Mouse (Mus musculus) thymus, adult 2 months (tissue): Measurements from ENCODE around the gene Kcns3. TPM values are rescaled to one million over a fixed set of nuclear protein-coding genes. Genes with fewer than 3 reads are reported as not detected.

Experiments used
- DNase-seq: peaks from one replicate; pipeline ENCODE4 v3.0.0; 2021
- H3K27ac ChIP-seq: fragments of 200-500 bp; 2 replicates; pipeline ENCODE4 v1.5.1; 2012; ENCODE audit warnings: low read length, control low read depth; ENCODE audit not compliant: control insufficient read depth, insufficient read depth
- H3K27me3 ChIP-seq: fragments of 200-500 bp; 2 replicates; pipeline ENCODE4 v1.6.1; 2012; ENCODE audit warnings: mild to moderate bottlenecking, low read length, moderate library complexity, mixed read lengths; ENCODE audit not compliant: control insufficient read depth, insufficient read depth
- H3K36me3 ChIP-seq: fragments of 200-500 bp; 2 replicates; pipeline ENCODE4 v1.6.1; 2012; ENCODE audit warnings: mild to moderate bottlenecking, low read length, moderate library complexity; ENCODE audit not compliant: control insufficient read depth, insufficient read depth
- H3K4me1 ChIP-seq: fragments of 200-500 bp; replicated peaks from 2 replicates; pipeline ENCODE4 v1.6.1; 2012; ENCODE audit warnings: low read length; ENCODE audit not compliant: control insufficient read depth, insufficient read depth
- H3K4me3 ChIP-seq: fragments of 200-500 bp; 2 replicates; pipeline ENCODE4 v1.5.1; 2012; ENCODE audit warnings: mild to moderate bottlenecking, low read length, control low read depth, moderate library complexity; ENCODE audit not compliant: control insufficient read depth, insufficient read depth
- CTCF ChIP-seq: fragments of 200-500 bp; IDR thresholded peaks from 2 replicates; pipeline ENCODE4 v1.5.1; 2012; ENCODE audit warnings: mild to moderate bottlenecking, control low read depth, low read length, moderate library complexity, borderline replicate concordance; ENCODE audit not compliant: control insufficient read depth, poor library complexity, insufficient read depth; ENCODE audit errors: extremely low read depth
- POLR2A ChIP-seq: fragments of 200-500 bp; IDR thresholded peaks from 2 replicates; pipeline ENCODE4 v1.6.1; 2012; ENCODE audit warnings: mild to moderate bottlenecking, low read length, control low read depth, moderate library complexity; ENCODE audit not compliant: control insufficient read depth, poor library complexity, insufficient read depth; ENCODE audit errors: extremely low read depth
- WGBS: fragments of 180-500 bp; shearing (Covaris S2); methylation state at CpG from one replicate; pipeline ENCODE4 v1.1.7; 2018; 5-methylcytosine and 5-hydroxymethylcytosine counted together
- polyA plus RNA-seq: library from polyadenylated mRNA; depleted of rRNA; stranded (reverse); fragments of >200 nt; gene quantifications from 2 replicates; pipeline ENCODE4 v1.2.3, GENCODE M21; 2012

Gene Kcns3
- polyA plus RNA-seq, 1 experiment: 0.28 TPM

- DNase-seq: peak; percentile 75
- 20% methylated on average over 11 of the region's 11 CpGs for WGBS
- Histone ChIP-seq H3K4me1 (no peaks in the 10 kb centered on the region), H3K4me3 (no peak overlapping the region), H3K27ac (no peak overlapping the region), H3K36me3 (no peaks in the 10 kb centered on the region), H3K27me3 (no peaks in the 10 kb centered on the region)
- TF ChIP-seq POLR2A: no peak
- peak; percentile 60; the same call in 1 of the 2 replicates for TF ChIP-seq CTCF
These were observed 27.8 kb upstream of the Kcns3 start for GRCm38 (mm10) chr12:11178486-11179154.

GRCm38 (mm10) chr12:11177408-11178394 lies 26.8 kb upstream of the Kcns3 start:
- Histone ChIP-seq H3K4me3 (no peak overlapping the region), H3K27ac (no peak overlapping the region), H3K27me3 (no peaks in the 10 kb centered on the region), H3K36me3 (no peaks in the 10 kb centered on the region), H3K4me1 (no peaks in the 10 kb centered on the region)
- no peak for DNase-seq
- TF ChIP-seq CTCF (no peak), POLR2A (no peak)
- WGBS: 20% methylated on average over 5 of the region's 5 CpGs

- no peak for DNase-seq
- WGBS: 95% methylated on average over 3 of the region's 3 CpGs
- no peaks in the 10 kb centered on the region for H3K27me3 ChIP-seq
- no peak overlapping the region for H3K4me3 ChIP-seq
- TF ChIP-seq CTCF: no peak
- no peak for TF ChIP-seq POLR2A
- H3K4me1 ChIP-seq: no peaks in the 10 kb centered on the region
- H3K27ac ChIP-seq: no peak overlapping the region
- no peaks in the 10 kb centered on the region for H3K36me3 ChIP-seq
These were observed 7.8 kb upstream of the Kcns3 start for GRCm38 (mm10) chr12:11158670-11159069.

GRCm38 (mm10) chr12:11155123-11155522 lies 4.3 kb upstream of the Kcns3 start:
- Histone ChIP-seq H3K4me3 (no peak overlapping the region), H3K27ac (no peak overlapping the region), H3K36me3 (no peaks in the 10 kb centered on the region), H3K4me1 (no peaks in the 10 kb centered on the region), H3K27me3 (no peaks in the 10 kb centered on the region; the same call in 1 of the 2 replicates)
- WGBS: 92% methylated on average over 1 of the region's 1 CpGs
- TF ChIP-seq POLR2A: no peak
- TF ChIP-seq CTCF: no peak
- DNase-seq: no peak

- H3K36me3 ChIP-seq: no peaks in the 10 kb centered on the region
- TF ChIP-seq POLR2A: no peak
- TF ChIP-seq CTCF: no peak
- DNase-seq: no peak
These were observed 2.7 kb upstream of the Kcns3 start for GRCm38 (mm10) chr12:11153587-11153986.

GRCm38 (mm10) chr12:11150192-11150935 lies 492 bp downstream of the Kcns3 start:
- no peaks in the 10 kb centered on the region for H3K36me3 ChIP-seq
- H3K27ac ChIP-seq: no peak overlapping the region
- 3% methylated on average over 66 of the region's 66 CpGs for WGBS
- no peaks in the 10 kb centered on the region; the same call in 1 of the 2 replicates for H3K27me3 ChIP-seq
- no peak overlapping the region for H3K4me3 ChIP-seq
- TF ChIP-seq POLR2A (no peak), CTCF (no peak)
- no peaks in the 10 kb centered on the region for H3K4me1 ChIP-seq
- no peak for DNase-seq

More at GRCm38 (mm10) chr12:11153587-11153986, 2.7 kb upstream of the Kcns3 start:
- H3K4me1 ChIP-seq: no peaks in the 10 kb centered on the region
- no peak overlapping the region for H3K4me3 ChIP-seq
- H3K27me3 ChIP-seq: no peaks in the 10 kb centered on the region; the same call in 1 of the 2 replicates
- H3K27ac ChIP-seq: no peak overlapping the region
